Mouse (Mus musculus) adrenal gland, adult (tissue): ENCODE measurements around the gene Ralgps2.
A peak's percentile ranks its signal among the peaks of the same experiment; 100 is the strongest.

Source experiments
- DNase-seq, 2 experiments: peaks; one replicate each; pipeline ENCODE4 v3.0.0; 2022 to 2023; ENCODE audit warnings: low spot score in 1 of 2; ENCODE audit not compliant: inconsistent age in 2 of 2

Gene Ralgps2

GRCm38 (mm10) chr1:156841625-156842339 is 97.6 kb downstream of the Ralgps2 start:
- no peak for DNase-seq

- DNase-seq, result peak; percentile 67 to 92
Observed at GRCm38 (mm10) chr1:156838695-156839094, 100.7 kb downstream of the Ralgps2 start.

GRCm38 (mm10) chr1:156838177-156838576 is 101.2 kb downstream of the Ralgps2 start, which contains the start of gene Angptl1:
Angptl1 (plus strand) TSS chr1:156838562.
- DNase-seq, result peak in 1 of 2 experiments; percentile 54

- no peak for DNase-seq
Observed at GRCm38 (mm10) chr1:156819236-156819635, 120.2 kb downstream of the Ralgps2 start.

- DNase-seq, result no peak
Observed at GRCm38 (mm10) chr1:156813485-156813884, 125.9 kb downstream of the Ralgps2 start.

GRCm38 (mm10) chr1:156812716-156813115 is 126.7 kb downstream of the Ralgps2 start:
- no peak for DNase-seq

- no peak for DNase-seq
Observed at GRCm38 (mm10) chr1:156811928-156812327, 127.5 kb downstream of the Ralgps2 start.

- DNase-seq, result no peak
Observed at GRCm38 (mm10) chr1:156808332-156808731, 131.1 kb downstream of the Ralgps2 start.

- DNase-seq, result peak in 1 of 2 experiments; percentile 77
Observed at GRCm38 (mm10) chr1:156801276-156801675, 138.2 kb downstream of the Ralgps2 start.

- peak in 1 of 2 experiments; percentile 31 for DNase-seq
Observed at GRCm38 (mm10) chr1:156796251-156796650, 143.2 kb downstream of the Ralgps2 start.

- DNase-seq, result no peak
Observed at GRCm38 (mm10) chr1:156789844-156790490, 149.5 kb downstream of the Ralgps2 start.

- DNase-seq, result no peak
Observed at GRCm38 (mm10) chr1:156787164-156787863, 152.1 kb downstream of the Ralgps2 start.

GRCm38 (mm10) chr1:156786074-156786473 is 153.4 kb downstream of the Ralgps2 start:
- DNase-seq, result no peak

- no peak for DNase-seq
Observed at GRCm38 (mm10) chr1:156784974-156785373, 154.5 kb downstream of the Ralgps2 start.

- no peak for DNase-seq
Observed at GRCm38 (mm10) chr1:156784116-156784515, 155.3 kb downstream of the Ralgps2 start.

- no peak for DNase-seq
Observed at GRCm38 (mm10) chr1:156781971-156782850, 157.2 kb downstream of the Ralgps2 start.

- DNase-seq, result peak in 1 of 2 experiments; percentile 46
Observed at GRCm38 (mm10) chr1:156781076-156781741, 158.2 kb downstream of the Ralgps2 start.

GRCm38 (mm10) chr1:156780234-156781005 is 159.0 kb downstream of the Ralgps2 start:
- DNase-seq, result no peak

GRCm38 (mm10) chr1:156779595-156779994 is 159.8 kb downstream of the Ralgps2 start:
- no peak for DNase-seq
